Mouse (Mus musculus): ENCODE results near the gene Sdhb. TPM values are rescaled to one million over a fixed set of nuclear protein-coding genes. Genes with fewer than 3 reads are reported as not detected.
A peak's percentile ranks its signal among the peaks of the same experiment; 100 is the strongest.

Gene Sdhb
- polyA plus RNA-seq, 1 experiment from 2014 or later = 965 TPM

- Histone ChIP-seq H3K4me3 (no peak overlapping the region), H3K36me3 (peaks cover 22% of the 10 kb centered on the region; the same call in 1 of the 2 replicates), H3K9me3 (replicated peaks) (no peaks in the 10 kb centered on the region), H3K27me3 (no peaks in the 10 kb centered on the region), H3K4me1 (replicated peaks) (peaks cover 76% of the 10 kb centered on the region), H3K9ac (no peak overlapping the region), H3K4me2 (no peak overlapping the region), H3K27ac (peak overlapping the region; percentile 49)
- ATAC-seq (replicated peaks; ENCODE audit: insufficient number of reproducible peaks, insufficient read depth, low FRiP score, low read depth) = no peak
- 44% methylated on average over 9 of the region's 9 CpGs for WGBS
These were observed 55.3 kb downstream of the Sdhb start for GRCm38 (mm10) chr4:141016311-141016710.

DNA sequence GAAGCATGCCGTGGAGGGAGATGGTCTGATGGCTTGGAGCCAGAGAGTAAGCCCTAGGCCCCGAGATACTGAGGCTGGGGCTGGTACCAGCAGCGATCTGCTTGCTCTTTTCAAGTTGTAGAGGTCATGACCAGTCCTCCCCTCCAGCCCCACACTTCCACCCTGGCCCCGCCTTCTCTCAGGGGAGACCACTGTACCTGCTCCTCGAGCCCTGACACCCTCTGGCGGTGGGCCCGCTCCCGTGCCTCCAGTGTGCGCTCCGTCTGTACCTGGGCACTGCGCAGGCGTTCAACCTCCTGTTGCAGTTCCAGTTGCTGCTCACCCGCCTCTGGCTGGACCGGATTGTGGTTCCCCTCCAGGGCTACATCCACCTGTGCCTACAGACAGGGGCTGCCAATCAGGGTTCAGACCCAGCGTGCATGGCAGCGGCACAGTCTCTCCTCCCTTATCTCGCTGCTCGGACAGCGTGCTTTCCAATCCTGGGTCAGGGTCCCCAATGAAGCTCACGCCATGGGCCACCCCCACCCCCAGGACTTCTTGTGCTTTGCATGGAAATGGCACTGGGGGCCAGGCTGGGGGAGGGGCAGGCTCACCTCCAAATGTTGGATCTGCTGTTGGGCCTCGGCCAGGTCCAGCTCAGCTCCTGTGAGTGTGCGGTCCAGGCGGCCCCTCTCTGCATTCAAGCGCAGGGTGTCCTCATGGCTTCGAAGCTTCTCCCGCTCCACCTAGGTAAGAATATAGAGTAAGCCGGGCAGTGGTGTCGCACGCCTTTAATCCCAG lies 56.8 kb downstream of the Sdhb start:
- H3K27ac ChIP-seq = no peak overlapping the region; the same call in 1 of the 2 replicates
- no peaks in the 10 kb centered on the region for H3K9me3 ChIP-seq (replicated peaks)
- no peak overlapping the region for H3K4me2 ChIP-seq
- WGBS = 75% methylated on average over 29 of the region's 29 CpGs
- no peaks in the 10 kb centered on the region for H3K27me3 ChIP-seq
- ATAC-seq (replicated peaks; ENCODE audit: insufficient number of reproducible peaks, insufficient read depth, low FRiP score, low read depth) = no peak
- H3K9ac ChIP-seq = no peak overlapping the region
- H3K36me3 ChIP-seq = peaks cover 21% of the 10 kb centered on the region; the same call in 1 of the 2 replicates
- no peak overlapping the region for H3K4me3 ChIP-seq
- peaks cover 72% of the 10 kb centered on the region for H3K4me1 ChIP-seq (replicated peaks)

GRCm38 (mm10) chr4:141020220-141020619 lies 59.2 kb downstream of the Sdhb start:
- WGBS = 73% methylated on average over 17 of the region's 17 CpGs

GRCm38 (mm10) chr4:141020811-141021613 lies 60.0 kb downstream of the Sdhb start:
- Histone ChIP-seq H3K36me3 (peaks cover 2% of the 10 kb centered on the region; the same call in 1 of the 2 replicates), H3K4me3 (no peak overlapping the region), H3K27ac (peak overlapping the region; percentile 95), H3K4me1 (replicated peaks) (peaks cover 63% of the 10 kb centered on the region), H3K4me2 (peak overlapping the region; percentile 47), H3K9ac (peak overlapping the region; percentile 37; the same call in 1 of the 2 replicates), H3K9me3 (replicated peaks) (no peaks in the 10 kb centered on the region), H3K27me3 (no peaks in the 10 kb centered on the region)
- WGBS = 16% methylated on average over 14 of the region's 14 CpGs
- ATAC-seq (replicated peaks; ENCODE audit: insufficient number of reproducible peaks, insufficient read depth, low FRiP score, low read depth) = peak; percentile 84

More at GRCm38 (mm10) chr4:141020220-141020619, 59.2 kb downstream of the Sdhb start:
- peaks cover 10% of the 10 kb centered on the region; the same call in 1 of the 2 replicates for H3K36me3 ChIP-seq
- peak overlapping the region; percentile 47 for H3K4me2 ChIP-seq
- H3K4me1 ChIP-seq (replicated peaks) = peaks cover 70% of the 10 kb centered on the region
- H3K9ac ChIP-seq = no peak overlapping the region
- no peaks in the 10 kb centered on the region for H3K9me3 ChIP-seq (replicated peaks)
- H3K4me3 ChIP-seq = no peak overlapping the region
- no peak for ATAC-seq (replicated peaks; ENCODE audit: insufficient number of reproducible peaks, insufficient read depth, low FRiP score, low read depth)
- no peaks in the 10 kb centered on the region for H3K27me3 ChIP-seq
- peak overlapping the region; percentile 95 for H3K27ac ChIP-seq

- peak overlapping the region; percentile 47; the same call in 1 of the 2 replicates for H3K4me2 ChIP-seq
- peaks cover 57% of the 10 kb centered on the region for H3K4me1 ChIP-seq (replicated peaks)
- no peaks in the 10 kb centered on the region for H3K9me3 ChIP-seq (replicated peaks)
- ATAC-seq (replicated peaks; ENCODE audit: insufficient number of reproducible peaks, insufficient read depth, low FRiP score, low read depth) = no peak; the same call in none of the 2 replicates
- H3K9ac ChIP-seq = peak overlapping the region; percentile 11; the same call in 1 of the 2 replicates
- peak overlapping the region; percentile 95 for H3K27ac ChIP-seq
- WGBS = 52% methylated on average over 11 of the region's 11 CpGs
- no peak overlapping the region for H3K4me3 ChIP-seq
- H3K27me3 ChIP-seq = no peaks in the 10 kb centered on the region
- no peaks in the 10 kb centered on the region for H3K36me3 ChIP-seq
These were observed 60.6 kb downstream of the Sdhb start for GRCm38 (mm10) chr4:141021614-141021929.

GRCm38 (mm10) chr4:141024052-141024451 lies 63.0 kb downstream of the Sdhb start:
- Histone ChIP-seq H3K36me3 (no peaks in the 10 kb centered on the region), H3K27ac (peak overlapping the region; percentile 20; the same call in 1 of the 2 replicates), H3K9ac (no peak overlapping the region), H3K4me3 (no peak overlapping the region), H3K4me1 (replicated peaks) (peaks cover 38% of the 10 kb centered on the region), H3K9me3 (replicated peaks) (no peaks in the 10 kb centered on the region), H3K27me3 (no peaks in the 10 kb centered on the region), H3K4me2 (no peak overlapping the region)
- WGBS = 52% methylated on average over 9 of the region's 9 CpGs
- no peak for ATAC-seq (replicated peaks; ENCODE audit: insufficient number of reproducible peaks, insufficient read depth, low FRiP score, low read depth)

- Histone ChIP-seq H3K27me3 (no peaks in the 10 kb centered on the region), H3K9me3 (replicated peaks) (no peaks in the 10 kb centered on the region), H3K36me3 (no peaks in the 10 kb centered on the region; the same call in 1 of the 2 replicates), H3K9ac (no peak overlapping the region), H3K4me1 (replicated peaks) (peaks cover 32% of the 10 kb centered on the region), H3K4me3 (no peak overlapping the region), H3K4me2 (no peak overlapping the region), H3K27ac (no peak overlapping the region)
- WGBS = 84% methylated on average over 27 of the region's 27 CpGs
- ATAC-seq (replicated peaks; ENCODE audit: insufficient number of reproducible peaks, insufficient read depth, low FRiP score, low read depth) = no peak
These were observed 64.0 kb downstream of the Sdhb start for GRCm38 (mm10) chr4:141024992-141025391.

Other genes with a start within 250 kb of the Sdhb start
- 0.30 TPM in 1 of 2 replicates, not detected in the other for gene Padi6, start 218.6 kb upstream of the Sdhb start, polyA plus RNA-seq (2015; fragmentation: Nextera tagmentation; extraction: Ambion mirVana)
- 1.9 and 2.5 TPM in 2 replicates for gene Padi4, start 187.0 kb upstream of the Sdhb start, polyA plus RNA-seq (2015; fragmentation: Nextera tagmentation; extraction: Ambion mirVana)
- 0.14 and 0.34 TPM in 2 replicates for gene Padi3, start 150.6 kb upstream of the Sdhb start, polyA plus RNA-seq (2015; fragmentation: Nextera tagmentation; extraction: Ambion mirVana)
- gene Padi1, start 115.4 kb upstream of the Sdhb start, polyA plus RNA-seq (2015; fragmentation: Nextera tagmentation; extraction: Ambion mirVana) = 0.05 and 0.08 TPM in 2 replicates
- 1.2 and 3.1 TPM in 2 replicates for gene Padi2, start 54.9 kb upstream of the Sdhb start, polyA plus RNA-seq (2015; fragmentation: Nextera tagmentation; extraction: Ambion mirVana)
- 23.4 and 38.8 TPM in 2 replicates for gene Atp13a2, start 25.7 kb downstream of the Sdhb start, polyA plus RNA-seq (2015; fragmentation: Nextera tagmentation; extraction: Ambion mirVana)
- 237 and 341 TPM in 2 replicates for gene Mfap2, start 49.2 kb downstream of the Sdhb start, polyA plus RNA-seq (2015; fragmentation: Nextera tagmentation; extraction: Ambion mirVana)
- gene Crocc, start 99.3 kb downstream of the Sdhb start, polyA plus RNA-seq (2015; fragmentation: Nextera tagmentation; extraction: Ambion mirVana) = 3.4 and 4.7 TPM in 2 replicates
- gene Necap2, start 117.2 kb downstream of the Sdhb start, polyA plus RNA-seq (2015; fragmentation: Nextera tagmentation; extraction: Ambion mirVana) = 38.6 and 52.4 TPM in 2 replicates
- 0.26 TPM in 1 of 2 replicates, not detected in the other for gene Spata21, start 127.1 kb downstream of the Sdhb start, polyA plus RNA-seq (2015; fragmentation: Nextera tagmentation; extraction: Ambion mirVana)
- gene Szrd1, start 178.6 kb downstream of the Sdhb start, polyA plus RNA-seq (2015; fragmentation: Nextera tagmentation; extraction: Ambion mirVana) = 30.1 and 32.8 TPM in 2 replicates
- 10.3 and 15.3 TPM in 2 replicates for gene Fbxo42, start 186.7 kb downstream of the Sdhb start, polyA plus RNA-seq (2015; fragmentation: Nextera tagmentation; extraction: Ambion mirVana)

Measured in heart, embryonic 15.5 days (tissue).